Mouse (Mus musculus) kidney, adult 18-20 months (tissue): ENCODE data around the gene Supt5.
A peak's percentile ranks its signal among the peaks of the same experiment; 100 is the strongest.
"Not testable (repeated sequence)": the region's sequence is repeated elsewhere in the genome, so short reads cannot be mapped to it uniquely, and the experiment has no call there.

Experiments used
- DNase-seq: peaks from one replicate; pipeline ENCODE4 v3.0.0; 2021

Gene Supt5

GRCm38 (mm10) chr7:28338108-28338998, at the start of gene Supt5:
Supt5 (minus strand) TSS chr7:28338746.
- peak; percentile 98 for DNase-seq

GRCm38 (mm10) chr7:28387384-28387783, 48.8 kb upstream of the Supt5 start:
- not testable (repeated sequence) for DNase-seq

- DNase-seq = not testable (repeated sequence)
Measured at GRCm38 (mm10) chr7:28386877-28387276, 48.3 kb upstream of the Supt5 start.

- peak; percentile 88 for DNase-seq
Measured at GRCm38 (mm10) chr7:28386462-28386861, 47.9 kb upstream of the Supt5 start.

GRCm38 (mm10) chr7:28386007-28386406, 47.5 kb upstream of the Supt5 start:
- no peak for DNase-seq

GRCm38 (mm10) chr7:28385196-28385595, 46.6 kb upstream of the Supt5 start:
- DNase-seq = no peak

- DNase-seq = no peak
Measured at GRCm38 (mm10) chr7:28384162-28384561, 45.6 kb upstream of the Supt5 start.

- no peak for DNase-seq
Measured at GRCm38 (mm10) chr7:28383606-28384005, 45.1 kb upstream of the Supt5 start.

GRCm38 (mm10) chr7:28382981-28383396, 44.4 kb upstream of the Supt5 start:
- DNase-seq = peak; percentile 71

GRCm38 (mm10) chr7:28382347-28382951, 43.9 kb upstream of the Supt5 start:
- no peak for DNase-seq

GRCm38 (mm10) chr7:28381938-28382337, 43.4 kb upstream of the Supt5 start:
- DNase-seq = peak; percentile 87

GRCm38 (mm10) chr7:28381017-28381790, 42.7 kb upstream of the Supt5 start:
- DNase-seq = peak; percentile 75

- DNase-seq = no peak
Measured at GRCm38 (mm10) chr7:28380237-28381016, 41.9 kb upstream of the Supt5 start, which contains the start of gene Zfp36. Zfp36 (minus strand) TSS chr7:28380253.

GRCm38 (mm10) chr7:28378769-28379651, 40.5 kb upstream of the Supt5 start:
- peak; percentile 98 for DNase-seq

- peak; percentile 86 for DNase-seq
Measured at GRCm38 (mm10) chr7:28378066-28378690, 39.6 kb upstream of the Supt5 start.

GRCm38 (mm10) chr7:28377190-28378065, 38.9 kb upstream of the Supt5 start:
- peak; percentile 68 for DNase-seq

GRCm38 (mm10) chr7:28376011-28376771, 37.6 kb upstream of the Supt5 start:
- DNase-seq = peak; percentile 92

- peak; percentile 91 for DNase-seq
Measured at GRCm38 (mm10) chr7:28375176-28375921, 36.8 kb upstream of the Supt5 start.
